Comparison of ENCODE assay signal across 1 mouse cellular context in the genomic region with DNA sequence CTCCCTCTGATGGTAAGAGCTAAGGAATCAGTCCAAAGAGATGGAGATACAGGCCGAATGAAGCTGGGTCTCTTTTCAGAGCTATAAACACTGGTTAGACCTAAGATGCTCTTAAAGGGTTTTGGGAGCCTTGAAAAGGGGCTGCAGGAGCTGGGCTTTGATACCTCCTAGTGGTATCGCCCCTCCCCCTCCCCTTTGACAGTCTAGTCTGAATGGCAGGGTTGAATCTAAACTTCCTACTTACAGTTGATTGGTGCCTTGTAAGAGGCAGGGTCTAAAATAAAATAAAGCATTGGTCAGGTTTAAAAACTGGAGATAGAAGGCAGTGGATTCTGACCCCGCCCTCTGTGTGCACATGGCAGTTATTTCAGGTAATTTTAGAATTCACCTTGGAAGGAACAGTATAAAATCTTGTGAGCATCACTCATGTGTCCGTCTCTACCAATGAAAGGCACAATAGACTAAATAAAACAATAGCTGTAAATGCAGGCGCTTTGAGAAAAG.
TF ChIP-seq lines count a peak whose summit lies in the region.

No protein-coding gene starts in this region.

TF ChIP-seq in MEL, 35 proteins besides CTCF, POLR2A, EP300 and RAD21 (continued from another document):
- TF ChIP-seq RCOR1 (IDR thresholded peaks at IDR 0.05; ENCODE audit: low read depth, low read length): no peak
- TF ChIP-seq POLR2AphosphoS5 (IDR thresholded peaks at IDR 0.05; ENCODE audit: borderline replicate concordance, low read depth, low read length): no peak
- TF ChIP-seq TBP (IDR thresholded peaks at IDR 0.05; ENCODE audit: low read depth, low read length): peak; percentile 94
- TF ChIP-seq TAL1 (IDR thresholded peaks at IDR 0.05; ENCODE audit: low read length): no peak
- no peak; the same call in 1 of the 2 replicates for TF ChIP-seq CHD1 (IDR thresholded peaks at IDR 0.05; ENCODE audit: low read depth, low read length)
- TF ChIP-seq ZNF384 (IDR thresholded peaks at IDR 0.05; ENCODE audit: low read depth, low read length): 0 out of 2 replicates have a peak, but pooled peaks have one; percentile 4
- TF ChIP-seq MAZ (IDR thresholded peaks at IDR 0.05; ENCODE audit: low read depth, low read length): 0 out of 2 replicates have a peak, but pooled peaks have one; percentile 28
- TF ChIP-seq ETS1 (IDR thresholded peaks at IDR 0.05; ENCODE audit: low read depth, low read length): peak; percentile 59; the same call in 1 of the 2 replicates
- TF ChIP-seq CHD2 (IDR thresholded peaks at IDR 0.05; ENCODE audit: low read length): peak; percentile 56
- peak; percentile 56 for TF ChIP-seq GATA1 (IDR thresholded peaks at IDR 0.05; ENCODE audit: low read depth, low read length)
- no peak for TF ChIP-seq NRF1 (IDR thresholded peaks at IDR 0.05; ENCODE audit: insufficient read depth, low read depth, low read length, poor library complexity, severe bottlenecking)
- no peak for TF ChIP-seq GABPA (IDR thresholded peaks at IDR 0.05; ENCODE audit: low read depth, low read length)
